Mouse (Mus musculus): ENCODE data around the gene Ergic1. TPM values are rescaled to one million over a fixed set of nuclear protein-coding genes. Genes with fewer than 3 reads are reported as not detected.

Ergic1 gene
- total and polyA plus RNA-seq, 3 experiments = 22.1 to 92.7 (median 37.1) TPM

DNA sequence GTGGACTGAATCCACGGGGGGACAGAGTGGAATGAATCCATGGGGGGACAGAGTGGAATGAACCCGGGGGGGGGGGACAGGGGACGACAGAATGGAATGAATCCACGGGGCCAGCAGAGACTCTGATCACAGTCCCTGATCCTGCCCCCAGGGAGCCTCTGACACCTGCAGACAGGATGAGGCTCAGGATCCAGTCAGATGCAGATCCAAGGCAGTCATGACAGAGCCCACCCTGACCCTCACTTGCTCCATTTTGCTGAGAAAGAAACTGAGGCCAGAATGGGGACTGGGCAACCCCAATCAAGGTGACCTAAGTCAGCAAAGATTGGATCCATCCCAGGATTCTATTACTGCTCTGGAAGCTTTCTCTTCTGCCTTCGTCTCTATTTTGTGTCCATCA, 12.7 kb upstream of the Ergic1 start:
- Histone ChIP-seq H3K9me3 (replicated peaks) (no peaks in the 10 kb centered on the region), H3K4me3 (ENCODE audit: low read depth, low read length) (no peak overlapping the region), H3K4me1 (ENCODE audit: insufficient read depth, low read depth, low read length) (peaks cover 17% of the 10 kb centered on the region), H3K36me3 (replicated peaks) (no peaks in the 10 kb centered on the region), H3K27me3 (ENCODE audit: insufficient read depth, low read length) (peaks cover 52% of the 10 kb centered on the region)
- ATAC-seq (ENCODE audit: extremely low read depth, insufficient number of reproducible peaks, low FRiP score, poor library complexity, severe bottlenecking) (no peak), DNase-seq (ENCODE audit: low spot score) (no peak)
- TF ChIP-seq TAL1 (conservative IDR thresholded peaks at IDR 0.05; ENCODE audit: low read depth, low read length) = no peak
- no peak for TF ChIP-seq CTCF (IDR thresholded peaks at IDR 0.05; ENCODE audit: low read depth, low read length)
- no peak for TF ChIP-seq POLR2AphosphoS5 (IDR thresholded peaks at IDR 0.05; ENCODE audit: insufficient replicate concordance, low read depth, low read length)
- TF ChIP-seq GATA1 (IDR thresholded peaks at IDR 0.05; ENCODE audit: borderline replicate concordance, low read length) = no peak
- TF ChIP-seq GATA2 (IDR thresholded peaks at IDR 0.05; ENCODE audit: borderline replicate concordance, low read depth, low read length) = no peak

DNA sequence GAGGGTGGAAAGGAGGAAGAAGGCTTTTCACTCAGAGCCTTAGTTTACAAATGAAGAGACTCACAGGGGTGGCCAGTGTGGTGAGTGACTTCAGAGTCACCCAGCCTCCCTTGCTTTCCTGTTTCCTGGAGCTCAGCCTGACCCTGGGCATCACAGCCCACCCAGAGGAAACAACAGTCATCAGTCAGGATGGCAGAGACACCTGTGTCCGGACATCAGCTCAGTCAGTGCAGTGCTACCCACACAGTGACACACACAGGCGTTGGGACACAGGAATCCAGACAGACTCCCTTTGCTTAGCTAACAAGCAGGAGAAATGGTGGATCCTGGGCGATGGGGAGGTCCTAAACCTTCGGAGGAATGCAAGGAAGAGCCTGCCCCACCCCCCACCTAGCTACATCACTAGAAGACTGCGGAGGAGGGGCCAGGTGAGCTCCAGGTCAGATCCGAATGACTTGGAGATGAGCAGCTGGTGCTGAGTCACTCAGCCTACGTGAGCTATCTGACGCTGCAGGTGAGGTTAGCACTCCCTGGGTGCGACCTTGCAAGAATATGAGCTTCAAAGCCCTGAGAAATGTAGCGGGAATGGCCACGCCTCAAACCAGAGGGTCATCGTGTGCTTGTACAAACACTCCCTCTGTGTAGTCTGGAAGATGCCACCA, 12.0 kb upstream of the Ergic1 start:
- no peak for DNase-seq (ENCODE audit: low spot score)
- no peak for TF ChIP-seq CTCF (IDR thresholded peaks at IDR 0.05; ENCODE audit: low read depth, low read length)
- TF ChIP-seq POLR2AphosphoS5 (IDR thresholded peaks at IDR 0.05; ENCODE audit: insufficient replicate concordance, low read depth, low read length) = no peak
- no peak for TF ChIP-seq TAL1 (conservative IDR thresholded peaks at IDR 0.05; ENCODE audit: low read depth, low read length)
- no peak for TF ChIP-seq GATA1 (IDR thresholded peaks at IDR 0.05; ENCODE audit: borderline replicate concordance, low read length)
- TF ChIP-seq GATA2 (IDR thresholded peaks at IDR 0.05; ENCODE audit: borderline replicate concordance, low read depth, low read length) = no peak
- Histone ChIP-seq H3K9me3 (replicated peaks) (no peaks in the 10 kb centered on the region), H3K36me3 (replicated peaks) (no peaks in the 10 kb centered on the region), H3K4me3 (ENCODE audit: low read depth, low read length) (no peak overlapping the region), H3K27me3 (ENCODE audit: insufficient read depth, low read length) (peaks cover 59% of the 10 kb centered on the region), H3K4me1 (ENCODE audit: insufficient read depth, low read depth, low read length) (peaks cover 17% of the 10 kb centered on the region)
- no peak for ATAC-seq (ENCODE audit: extremely low read depth, insufficient number of reproducible peaks, low FRiP score, poor library complexity, severe bottlenecking)

DNA sequence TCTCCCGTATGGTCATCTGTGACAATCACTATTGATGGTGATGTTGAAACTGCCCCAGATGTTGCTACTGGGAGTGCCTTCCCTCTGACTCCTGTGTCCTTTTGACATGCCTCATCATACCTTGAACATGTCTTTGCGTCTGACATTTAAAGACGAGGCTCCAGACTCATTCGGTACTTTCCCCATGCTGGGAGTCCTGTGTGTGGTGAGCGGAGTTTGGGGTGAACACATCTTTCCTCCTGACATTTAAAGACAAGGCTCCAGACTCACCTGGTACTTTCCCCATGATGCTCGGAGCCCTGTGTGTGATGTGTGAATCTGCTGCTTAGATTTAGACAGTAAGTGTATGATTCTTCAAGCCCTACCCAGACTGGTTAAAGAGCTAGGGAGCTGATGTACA, 10.2 kb upstream of the Ergic1 start:
- peaks cover 72% of the 10 kb centered on the region for H3K27me3 ChIP-seq (ENCODE audit: insufficient read depth, low read length)

DNA sequence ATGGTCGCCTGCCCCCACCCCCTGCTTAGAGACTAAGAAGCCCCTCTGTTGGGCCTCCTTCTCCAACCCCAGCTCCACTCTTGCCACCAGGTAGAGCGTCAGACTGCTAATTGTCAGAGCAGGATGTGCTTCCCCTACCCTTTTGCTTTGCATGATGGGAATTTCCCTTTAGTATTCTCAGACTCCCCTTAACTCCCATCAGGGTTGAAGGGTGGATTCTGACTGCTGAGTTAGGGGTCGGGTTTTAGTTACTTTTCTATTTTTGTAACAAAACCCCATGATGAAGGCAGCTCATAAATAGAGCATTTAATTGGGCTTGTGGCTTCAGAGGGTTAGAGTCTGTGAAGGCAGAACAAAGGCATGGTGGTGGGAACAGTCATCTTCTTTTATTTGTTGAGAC, 8.3 kb upstream of the Ergic1 start:
- peaks cover 9% of the 10 kb centered on the region for H3K4me1 ChIP-seq (ENCODE audit: insufficient read depth, low read depth, low read length)

More for the DNA sequence above, 10.2 kb upstream of the Ergic1 start:
- ATAC-seq (ENCODE audit: extremely low read depth, insufficient number of reproducible peaks, low FRiP score, poor library complexity, severe bottlenecking) (no peak), DNase-seq (ENCODE audit: low spot score) (no peak)
- peaks cover 9% of the 10 kb centered on the region for H3K4me1 ChIP-seq (ENCODE audit: insufficient read depth, low read depth, low read length)
- TF ChIP-seq POLR2AphosphoS5 (IDR thresholded peaks at IDR 0.05; ENCODE audit: insufficient replicate concordance, low read depth, low read length) (no peak), TAL1 (conservative IDR thresholded peaks at IDR 0.05; ENCODE audit: low read depth, low read length) (no peak), GATA2 (IDR thresholded peaks at IDR 0.05; ENCODE audit: borderline replicate concordance, low read depth, low read length) (no peak), GATA1 (IDR thresholded peaks at IDR 0.05; ENCODE audit: borderline replicate concordance, low read length) (no peak), CTCF (IDR thresholded peaks at IDR 0.05; ENCODE audit: low read depth, low read length) (no peak)
- H3K36me3 ChIP-seq (replicated peaks) = no peaks in the 10 kb centered on the region
- H3K9me3 ChIP-seq (replicated peaks) = no peaks in the 10 kb centered on the region
- H3K4me3 ChIP-seq (ENCODE audit: low read depth, low read length) = no peak overlapping the region

DNA sequence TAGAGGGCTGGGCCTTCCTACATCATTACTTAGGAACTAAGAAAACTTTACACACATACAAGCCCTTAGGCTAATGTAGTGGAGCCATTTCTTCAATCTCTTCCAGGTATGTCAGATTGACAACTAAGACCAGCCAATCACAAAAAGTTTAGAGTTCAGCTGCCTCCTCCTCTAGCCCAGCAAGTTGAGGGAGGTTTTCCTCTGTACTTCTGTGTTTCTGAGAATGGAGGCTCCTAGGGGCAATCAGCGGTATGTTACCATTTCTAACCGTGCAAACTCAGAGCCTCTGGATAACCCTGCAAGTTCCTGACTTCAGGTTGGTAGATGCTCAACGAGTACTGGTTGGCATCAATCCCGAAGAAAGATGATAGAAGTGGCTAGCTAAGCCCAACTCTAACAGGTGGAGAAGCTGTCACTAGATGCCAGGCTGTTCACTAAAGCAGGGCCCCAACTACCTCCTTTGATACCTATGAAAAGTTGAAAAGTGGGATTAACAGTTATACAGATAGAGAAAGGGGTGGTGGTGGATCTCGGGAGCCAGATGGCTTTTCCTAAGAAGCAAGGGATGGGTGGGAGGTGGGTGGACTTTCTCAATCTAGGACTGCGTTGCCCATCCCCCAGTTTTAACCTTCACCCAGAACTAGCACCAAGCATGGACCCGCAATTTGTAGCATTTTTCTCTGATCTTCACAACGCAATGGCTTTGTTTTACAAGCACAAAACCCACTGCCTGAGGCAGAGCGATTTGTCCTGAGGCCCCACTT, 581 bp upstream of the Ergic1 start:
- peaks cover 49% of the 10 kb centered on the region for H3K4me1 ChIP-seq (ENCODE audit: insufficient read depth, low read depth, low read length)
- peaks cover 29% of the 10 kb centered on the region for H3K36me3 ChIP-seq (replicated peaks)
- DNase-seq (ENCODE audit: low spot score) (peak; percentile 30), ATAC-seq (ENCODE audit: extremely low read depth, insufficient number of reproducible peaks, low FRiP score, poor library complexity, severe bottlenecking) (no peak)
- TF ChIP-seq CTCF (IDR thresholded peaks at IDR 0.05; ENCODE audit: low read depth, low read length) = no peak
- no peak for TF ChIP-seq POLR2AphosphoS5 (IDR thresholded peaks at IDR 0.05; ENCODE audit: insufficient replicate concordance, low read depth, low read length)
- TF ChIP-seq GATA1 (IDR thresholded peaks at IDR 0.05; ENCODE audit: borderline replicate concordance, low read length) = no peak
- no peak for TF ChIP-seq GATA2 (IDR thresholded peaks at IDR 0.05; ENCODE audit: borderline replicate concordance, low read depth, low read length)
- no peak for TF ChIP-seq TAL1 (conservative IDR thresholded peaks at IDR 0.05; ENCODE audit: low read depth, low read length)
- H3K4me3 ChIP-seq (ENCODE audit: low read depth, low read length) = peak overlapping the region; percentile 90
- H3K9me3 ChIP-seq (replicated peaks) = no peaks in the 10 kb centered on the region
- peaks cover 16% of the 10 kb centered on the region for H3K27me3 ChIP-seq (ENCODE audit: insufficient read depth, low read length)

More for the DNA sequence above, 8.3 kb upstream of the Ergic1 start:
- Histone ChIP-seq H3K27me3 (ENCODE audit: insufficient read depth, low read length) (peaks cover 84% of the 10 kb centered on the region), H3K9me3 (replicated peaks) (no peaks in the 10 kb centered on the region), H3K36me3 (replicated peaks) (no peaks in the 10 kb centered on the region), H3K4me3 (ENCODE audit: low read depth, low read length) (no peak overlapping the region)
- no peak for ATAC-seq (ENCODE audit: extremely low read depth, insufficient number of reproducible peaks, low FRiP score, poor library complexity, severe bottlenecking)
- no peak for DNase-seq (ENCODE audit: low spot score)
- no peak for TF ChIP-seq GATA1 (IDR thresholded peaks at IDR 0.05; ENCODE audit: borderline replicate concordance, low read length)
- TF ChIP-seq TAL1 (conservative IDR thresholded peaks at IDR 0.05; ENCODE audit: low read depth, low read length) = no peak
- TF ChIP-seq GATA2 (IDR thresholded peaks at IDR 0.05; ENCODE audit: borderline replicate concordance, low read depth, low read length) = no peak
- no peak for TF ChIP-seq POLR2AphosphoS5 (IDR thresholded peaks at IDR 0.05; ENCODE audit: insufficient replicate concordance, low read depth, low read length)
- no peak for TF ChIP-seq CTCF (IDR thresholded peaks at IDR 0.05; ENCODE audit: low read depth, low read length)

DNA sequence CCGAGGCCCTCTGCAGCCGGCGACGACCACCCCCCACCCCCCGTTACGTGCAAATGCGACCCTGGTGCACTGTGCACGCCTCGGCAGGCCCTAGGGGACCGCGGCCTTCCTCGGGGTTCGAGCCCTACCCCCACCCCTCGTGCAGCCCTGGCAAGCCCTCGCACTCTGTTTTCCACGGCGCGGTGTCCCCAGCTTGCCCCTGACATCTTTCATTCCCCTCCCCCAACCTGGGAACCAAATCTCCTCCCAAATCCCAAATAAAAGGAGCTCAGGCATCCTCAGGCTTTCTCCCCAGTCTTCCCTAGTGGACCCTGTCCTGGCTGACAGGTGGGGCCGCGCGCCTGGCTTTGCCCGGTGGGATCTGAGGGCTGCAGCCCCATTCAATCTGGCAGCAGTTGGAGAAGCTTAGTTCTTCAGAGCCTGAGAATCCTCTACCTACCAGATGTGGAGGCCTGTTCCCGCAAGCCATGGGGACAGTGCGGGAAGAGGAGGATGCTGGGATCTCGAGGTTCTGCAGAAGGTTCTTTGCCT, 427 bp downstream of the Ergic1 start, which contains the start of gene Dusp1:
Gene Dusp1 (minus strand): TSS at position 478 of the 531 bp plus-strand sequence.
- peaks cover 2% of the 10 kb centered on the region; the same call in 1 of the 2 replicates for H3K9me3 ChIP-seq (replicated peaks)
- TF ChIP-seq TAL1 (conservative IDR thresholded peaks at IDR 0.05; ENCODE audit: low read depth, low read length) = no peak
- TF ChIP-seq GATA1 (IDR thresholded peaks at IDR 0.05; ENCODE audit: borderline replicate concordance, low read length) = no peak
- TF ChIP-seq CTCF (IDR thresholded peaks at IDR 0.05; ENCODE audit: low read depth, low read length) = no peak
- TF ChIP-seq GATA2 (IDR thresholded peaks at IDR 0.05; ENCODE audit: borderline replicate concordance, low read depth, low read length) = no peak
- no peak for TF ChIP-seq POLR2AphosphoS5 (IDR thresholded peaks at IDR 0.05; ENCODE audit: insufficient replicate concordance, low read depth, low read length)
- peaks cover 37% of the 10 kb centered on the region for H3K36me3 ChIP-seq (replicated peaks)
- peaks cover 49% of the 10 kb centered on the region for H3K4me1 ChIP-seq (ENCODE audit: insufficient read depth, low read depth, low read length)
- DNase-seq (ENCODE audit: low spot score) (no peak), ATAC-seq (ENCODE audit: extremely low read depth, insufficient number of reproducible peaks, low FRiP score, poor library complexity, severe bottlenecking) (no peak)
- peak within 1 kb of the TSS; percentile 90 for H3K4me3 ChIP-seq (ENCODE audit: low read depth, low read length)
- H3K27me3 ChIP-seq (ENCODE audit: insufficient read depth, low read length) = peaks cover 6% of the 10 kb centered on the region
